Mouse (Mus musculus) megakaryocyte-erythroid progenitor cell, adult 5-6 weeks (primary cell): Measurements from ENCODE around the gene Cblc. TPM values are rescaled to one million over a fixed set of nuclear protein-coding genes. Genes with fewer than 3 reads are reported as not detected.

Experiments used
- ATAC-seq: replicated peaks from 2 replicates; pipeline ENCODE4 v1.8.0; 2016; ENCODE audit warnings: mild to moderate bottlenecking, inconsistent platforms; ENCODE audit not compliant: severe bottlenecking, poor library complexity, low FRiP score, low TSS enrichment
- total RNA-seq, 2 experiments: library from RNA; stranded (forward) in 1 of 2; stranded (reverse) in 1 of 2; fragments of 200-1000, 215-1000 nt in 1 of 2; fragments of >200 nt in 1 of 2; fragmentation: Nextera tagmentation in 1 of 2; gene quantifications; 2 replicates each; pipeline ENCODE4 v1.2.3; 2014 to 2017

Gene Cblc
- total RNA-seq (2014; fragmentation: Nextera tagmentation): not detected in 2 replicates
- total RNA-seq (2017): not detected in 2 replicates

DNA sequence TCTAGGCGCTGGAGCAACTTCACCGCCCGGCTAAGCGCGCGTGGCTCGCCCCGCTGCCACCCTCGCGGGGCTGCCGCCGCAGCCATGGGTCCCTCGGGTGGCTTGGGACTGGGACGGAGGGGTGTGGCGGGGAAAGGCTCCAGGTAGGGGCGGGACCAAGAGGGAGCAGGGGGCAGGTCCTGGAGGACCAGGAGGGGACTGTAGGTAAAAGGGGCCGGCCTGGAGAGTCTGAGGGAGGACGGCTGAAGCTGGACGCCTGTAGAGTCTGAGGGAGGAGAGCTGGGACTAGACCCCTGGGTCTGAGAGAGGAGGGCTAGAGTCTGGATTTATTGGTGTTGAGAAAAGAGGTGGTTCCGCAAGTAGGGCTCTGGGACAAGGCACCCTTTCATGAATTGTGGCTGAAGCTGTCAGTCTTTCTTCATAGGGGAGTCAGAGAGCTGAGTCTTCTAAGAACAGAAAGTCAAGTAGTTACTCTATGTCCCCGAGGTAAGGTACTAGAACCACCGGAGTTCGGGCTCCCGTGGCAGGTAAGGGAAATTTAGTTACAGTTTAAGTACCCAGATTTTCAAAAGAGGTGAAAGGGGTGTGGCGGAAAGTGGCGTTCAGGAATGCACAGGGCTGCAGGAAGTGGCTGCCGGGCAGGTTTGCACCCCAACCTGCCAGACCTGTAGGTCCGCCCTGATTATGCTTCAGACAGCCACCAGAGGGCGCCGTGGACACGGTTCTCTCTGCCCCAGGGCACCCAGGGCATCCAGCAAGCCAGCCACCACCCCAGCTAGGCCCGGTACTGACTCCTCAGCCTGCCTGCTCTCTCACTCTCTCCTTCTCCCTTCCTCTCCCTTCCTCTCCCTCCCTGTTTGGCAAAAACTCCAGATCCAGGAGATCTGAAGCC, at the start of gene Cblc:
Cblc (minus strand) TSS at position 113 of the 892 bp plus-strand sequence.
- peak; percentile 98 for ATAC-seq

GRCm38 (mm10) chr7:19844521-19845171, 48.0 kb upstream of the Cblc start:
- ATAC-seq: no peak

GRCm38 (mm10) chr7:19843561-19843960, 47.0 kb upstream of the Cblc start:
- ATAC-seq: peak; percentile 78

GRCm38 (mm10) chr7:19842885-19843504, 46.4 kb upstream of the Cblc start:
- no peak for ATAC-seq

- no peak for ATAC-seq
Measured at GRCm38 (mm10) chr7:19841686-19842413, 45.2 kb upstream of the Cblc start.

DNA sequence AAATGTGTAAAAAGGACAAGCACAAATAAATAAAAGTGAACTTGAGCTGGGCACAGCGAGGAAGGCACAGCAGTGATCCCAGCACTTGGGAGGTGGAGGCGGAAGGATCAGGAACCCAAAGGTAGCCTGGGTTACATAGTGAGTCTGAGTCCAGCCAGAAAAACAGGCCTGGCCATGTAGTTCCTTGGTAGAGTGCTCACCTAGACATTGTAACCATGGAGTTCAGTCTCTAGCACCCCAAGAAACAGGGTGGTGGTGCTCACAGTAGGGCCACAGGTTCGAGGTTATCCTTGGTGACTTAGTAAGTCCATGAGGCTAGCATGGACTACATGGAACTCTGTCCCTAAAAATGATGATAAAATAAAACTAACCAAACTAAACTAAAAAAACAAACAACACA, 44.3 kb upstream of the Cblc start:
- no peak for ATAC-seq

- no peak for ATAC-seq
Measured at GRCm38 (mm10) chr7:19840371-19840770, 43.8 kb upstream of the Cblc start.

- no peak for ATAC-seq
Measured at GRCm38 (mm10) chr7:19836843-19837242, 40.2 kb upstream of the Cblc start.

DNA sequence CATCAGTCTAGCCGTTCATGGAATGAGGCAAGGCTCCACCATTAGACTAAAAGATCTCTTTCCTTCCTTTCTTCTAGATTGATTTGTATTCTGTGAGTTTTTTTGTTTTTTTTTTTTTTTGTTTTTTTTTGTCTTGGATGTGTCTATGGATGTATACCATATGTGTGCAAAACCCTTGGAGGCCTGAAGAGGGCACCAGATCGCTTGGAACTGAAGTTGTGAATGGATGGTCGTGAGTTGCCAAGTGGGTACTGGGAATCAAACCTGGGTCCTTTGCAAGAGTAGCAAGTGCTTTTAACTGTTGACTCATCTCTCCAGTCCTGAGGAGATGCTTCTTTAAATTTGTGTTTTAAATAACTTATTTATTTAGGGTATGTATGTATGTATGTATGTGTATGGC, 37.4 kb upstream of the Cblc start:
- no peak for ATAC-seq

DNA sequence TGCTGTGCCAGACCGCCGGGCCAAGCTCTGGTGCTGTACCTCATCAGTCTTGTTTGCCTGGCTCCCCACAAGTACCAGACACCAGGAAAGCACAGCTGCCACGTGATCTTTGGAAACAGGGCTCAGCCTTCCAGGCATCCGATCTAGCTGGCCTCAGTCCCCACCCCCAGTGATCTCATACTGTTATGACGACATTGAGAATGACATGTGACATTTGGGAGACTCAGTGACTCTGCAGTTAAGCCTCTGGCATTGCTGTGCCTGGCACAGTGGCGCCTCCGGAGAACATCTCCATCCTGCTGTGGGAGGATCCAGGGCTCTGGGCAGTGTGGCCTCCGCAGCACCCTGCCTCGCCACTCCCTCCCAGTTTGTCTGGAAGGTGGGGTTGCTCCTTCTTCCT, 35.2 kb upstream of the Cblc start:
- no peak for ATAC-seq

GRCm38 (mm10) chr7:19830682-19831156, 34.1 kb upstream of the Cblc start:
- ATAC-seq: peak; percentile 93

GRCm38 (mm10) chr7:19829694-19830093, 33.1 kb upstream of the Cblc start:
- ATAC-seq: no peak

GRCm38 (mm10) chr7:19826756-19827155, 30.1 kb upstream of the Cblc start:
- ATAC-seq: no peak

DNA sequence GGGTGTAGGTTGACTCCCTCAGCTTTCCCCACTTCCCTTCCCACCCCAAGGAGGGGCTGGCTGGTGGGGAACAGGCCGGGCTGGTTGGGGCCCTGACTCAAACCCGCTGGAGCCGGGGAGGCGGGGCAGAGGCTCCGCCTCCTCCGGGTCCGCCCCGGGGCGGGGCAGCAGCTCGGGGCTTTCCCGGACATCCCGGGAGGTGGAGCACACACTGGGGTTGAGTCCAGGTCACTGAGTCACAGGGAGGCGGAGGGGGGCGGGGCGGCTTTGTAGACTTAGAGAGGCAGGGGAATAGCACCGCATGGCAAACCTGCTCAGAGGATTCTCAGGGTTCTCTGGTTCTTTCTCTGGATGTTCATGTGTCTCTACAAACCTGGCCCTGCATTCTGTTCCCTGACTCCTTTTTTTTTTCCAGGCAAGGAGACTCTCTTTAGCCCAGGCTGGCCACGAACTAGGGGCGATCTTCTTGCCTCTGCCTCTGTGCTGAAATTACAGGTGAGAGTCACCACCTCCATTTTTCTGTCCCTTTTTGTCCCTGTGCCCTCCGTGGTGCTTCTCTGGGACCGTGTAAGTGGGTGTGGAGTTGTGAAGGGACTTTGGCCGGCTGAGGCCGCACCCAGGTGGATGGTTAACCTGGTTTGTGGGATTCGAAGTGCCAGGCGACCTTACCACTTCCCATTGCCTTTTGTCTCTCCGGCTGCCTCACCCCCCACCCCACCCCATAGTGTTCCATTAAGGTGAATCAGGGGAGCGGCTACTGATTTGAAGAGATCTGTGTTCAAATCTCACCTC, 27.8 kb upstream of the Cblc start:
- peak; percentile 81 for ATAC-seq

DNA sequence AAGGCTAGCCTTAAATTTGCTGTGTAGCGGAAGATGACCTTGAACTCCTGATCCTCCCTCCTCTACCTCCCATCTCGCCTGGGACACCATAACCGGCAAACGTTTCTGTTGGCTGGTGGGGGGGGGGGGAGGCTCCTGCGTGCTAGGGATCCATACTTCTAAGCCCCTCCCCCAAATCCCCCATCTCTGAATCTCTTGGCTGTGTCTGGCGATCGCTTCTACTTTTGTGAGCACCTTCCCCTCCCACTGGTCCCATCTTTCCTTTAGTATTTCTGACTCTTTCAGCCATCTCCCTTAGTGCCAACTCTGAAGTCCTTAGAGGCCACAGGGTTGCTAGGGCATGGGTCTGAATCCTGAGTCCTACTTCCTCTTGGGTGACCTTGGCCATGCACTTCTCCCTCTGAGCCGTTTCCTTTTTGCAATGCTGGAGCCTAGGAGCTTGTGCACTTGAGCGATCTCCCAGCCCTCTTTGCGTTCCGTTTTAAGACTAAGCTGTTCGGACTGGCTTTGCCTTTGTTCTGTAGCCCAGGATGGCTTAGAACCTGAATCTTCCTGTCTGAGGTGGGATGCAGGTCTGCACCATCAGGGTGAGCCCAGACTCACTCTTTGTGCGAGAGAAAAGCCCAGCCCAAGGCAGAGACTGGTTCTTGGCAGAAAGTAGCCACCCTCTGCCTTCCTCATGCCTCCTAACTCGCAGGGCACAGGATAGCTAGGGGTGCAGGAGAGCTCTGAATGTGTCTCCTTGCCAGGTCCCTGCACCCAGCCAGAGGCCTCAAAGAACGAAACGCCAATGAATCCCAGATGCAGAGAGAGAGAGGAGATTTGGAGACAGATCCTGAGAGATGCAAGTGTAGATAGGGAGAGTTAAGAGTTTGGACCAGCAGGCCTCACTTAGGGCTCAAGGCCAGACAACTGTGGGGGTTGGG, 26.9 kb upstream of the Cblc start:
- no peak; the same call in 1 of the 2 replicates for ATAC-seq

- ATAC-seq: no peak
Measured at GRCm38 (mm10) chr7:19822604-19823058, 26.0 kb upstream of the Cblc start, which contains the start of gene Bcl3. Gene Bcl3, minus strand, starts transcription at chr7:19822770.

- ATAC-seq: no peak
Measured at GRCm38 (mm10) chr7:19822193-19822592, 25.6 kb upstream of the Cblc start.

GRCm38 (mm10) chr7:19821633-19822032, 25.0 kb upstream of the Cblc start:
- no peak for ATAC-seq
